Mouse (Mus musculus) heart, embryonic 13.5 days (tissue): ENCODE measurements around the gene Csmd2. TPM values are rescaled to one million over a fixed set of nuclear protein-coding genes. Genes with fewer than 3 reads are reported as not detected.

Experiments
- polyA plus RNA-seq: library from polyadenylated mRNA; unstranded; fragments of >200 nt; fragmentation: Nextera tagmentation; extraction: Ambion mirVana; gene quantifications from 2 replicates; pipeline ENCODE4 v1.2.1, GENCODE M21; 2015

Csmd2 gene
- polyA plus RNA-seq, 1 experiment from 2014 or later = 0.01 TPM

Other genes with a start within 250 kb of the Csmd2 start
- gene CK137956, start 16.9 kb upstream of the Csmd2 start, polyA plus RNA-seq = not detected in 2 replicates